Mouse (Mus musculus) embryonic facial prominence, embryonic 14.5 days (tissue): ENCODE data around the gene Guca2b. TPM values are rescaled to one million over a fixed set of nuclear protein-coding genes. Genes with fewer than 3 reads are reported as not detected.

Experiments
- ATAC-seq: fragments of 200-750 bp; cut with Nextera tagmentation; 2 replicates; pipeline ENCODE4 v1.8.0; 2017; ENCODE audit warnings: low read depth, moderate number of reproducible peaks, moderate TSS enrichment
- DNase-seq: peaks from one replicate; pipeline ENCODE4 v3.0.0-alpha.2; 2015; ENCODE audit warnings: low spot score
- H3K27ac ChIP-seq: fragments of 300-500 bp; sonication (generic); replicated peaks from 2 replicates; pipeline ENCODE4 v1.5.1; 2014; ENCODE audit warnings: low read depth, mild to moderate bottlenecking, low read length, moderate library complexity
- H3K27me3 ChIP-seq: fragments of 300-500 bp; sonication (generic); replicated peaks from 2 replicates; pipeline ENCODE4 v1.6.1; 2014; ENCODE audit warnings: low read length; ENCODE audit not compliant: control insufficient read depth, insufficient read depth
- H3K36me3 ChIP-seq: fragments of 300-500 bp; sonication (generic); 2 replicates; pipeline ENCODE4 v1.6.1; 2014; ENCODE audit warnings: low read length, mixed read lengths; ENCODE audit not compliant: control insufficient read depth, insufficient read depth
- H3K4me1 ChIP-seq: fragments of 300-500 bp; sonication (generic); 2 replicates; pipeline ENCODE4 v1.6.1; 2014; ENCODE audit warnings: antibody characterized with exemption, low read length; ENCODE audit not compliant: control insufficient read depth, insufficient read depth
- H3K4me2 ChIP-seq: fragments of 300-500 bp; sonication (generic); 2 replicates; pipeline ENCODE4 v1.6.1; 2014; ENCODE audit warnings: low read depth, mild to moderate bottlenecking, low read length, moderate library complexity, mixed read lengths
- H3K4me3 ChIP-seq: fragments of 300-500 bp; sonication (generic); 2 replicates; pipeline ENCODE4 v1.5.1; 2014; ENCODE audit warnings: low read depth, mild to moderate bottlenecking, low read length
- H3K9ac ChIP-seq: fragments of 300-500 bp; sonication (generic); 2 replicates; pipeline ENCODE4 v1.6.1; 2014; ENCODE audit warnings: low read depth, mild to moderate bottlenecking, low read length, moderate library complexity, mixed read lengths
- H3K9me3 ChIP-seq: fragments of 300-500 bp; sonication (generic); 2 replicates; pipeline ENCODE4 v1.6.1; 2016; ENCODE audit warnings: low read length; ENCODE audit not compliant: control insufficient read depth
- WGBS: fragments of 180-500 bp; shearing (Covaris S2); extraction: QIAGEN DNeasy Blood & Tissue Kit; methylation state at CpG from one replicate; pipeline ENCODE4 v1.1.7; 2014; 5-methylcytosine and 5-hydroxymethylcytosine counted together
- polyA plus RNA-seq: library from polyadenylated mRNA; unstranded; fragments of >200 nt; fragmentation: Nextera tagmentation; extraction: Ambion mirVana; gene quantifications from 2 replicates; pipeline ENCODE4 v1.2.1, GENCODE M21; 2014

The Guca2b gene
- polyA plus RNA-seq, 1 experiment from 2014 or later, result not detected

DNA sequence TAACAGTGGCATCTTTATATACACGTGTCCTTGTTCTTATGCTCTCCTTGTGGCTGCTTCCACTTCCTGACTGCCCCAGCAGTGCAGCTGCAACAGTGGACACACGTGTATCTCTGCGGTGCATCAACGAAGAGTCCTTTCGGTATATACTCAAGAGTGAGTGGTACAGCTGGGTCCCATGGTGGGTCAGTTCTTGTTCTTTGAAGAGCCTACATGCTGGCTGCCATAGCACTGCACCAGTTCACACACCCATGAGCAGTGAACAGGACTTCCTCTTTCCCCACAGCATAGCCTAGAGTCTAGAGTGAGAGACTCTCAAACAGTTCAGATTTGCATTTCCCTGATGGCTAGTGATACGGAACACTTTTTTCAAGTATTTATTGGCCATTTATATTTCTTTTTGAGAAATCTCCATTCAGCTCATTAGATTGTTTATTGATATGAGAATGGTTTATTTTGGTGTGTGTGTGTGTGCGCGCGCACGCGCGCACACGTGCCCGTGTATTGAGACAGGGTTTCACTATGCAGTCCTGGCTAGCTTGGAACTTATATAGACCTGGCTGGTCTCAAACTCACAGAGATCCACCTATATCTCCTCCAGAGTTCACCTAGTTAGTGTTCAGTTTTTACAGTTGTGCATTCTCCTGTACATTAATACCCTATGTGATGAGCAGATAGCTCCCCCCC lies 4.8 kb upstream of the Guca2b start:
- H3K4me2 ChIP-seq, result no peak overlapping the region
- H3K4me1 ChIP-seq, result no peaks in the 10 kb centered on the region
- H3K4me3 ChIP-seq, result no peak overlapping the region
- H3K36me3 ChIP-seq, result no peaks in the 10 kb centered on the region
- no peaks in the 10 kb centered on the region for H3K9me3 ChIP-seq
- WGBS, result 91% methylated on average over 14 of the region's 14 CpGs
- H3K9ac ChIP-seq, result no peak overlapping the region
- no peak for ATAC-seq
- no peaks in the 10 kb centered on the region for H3K27me3 ChIP-seq
- H3K27ac ChIP-seq, result no peak overlapping the region
- DNase-seq, result no peak

DNA sequence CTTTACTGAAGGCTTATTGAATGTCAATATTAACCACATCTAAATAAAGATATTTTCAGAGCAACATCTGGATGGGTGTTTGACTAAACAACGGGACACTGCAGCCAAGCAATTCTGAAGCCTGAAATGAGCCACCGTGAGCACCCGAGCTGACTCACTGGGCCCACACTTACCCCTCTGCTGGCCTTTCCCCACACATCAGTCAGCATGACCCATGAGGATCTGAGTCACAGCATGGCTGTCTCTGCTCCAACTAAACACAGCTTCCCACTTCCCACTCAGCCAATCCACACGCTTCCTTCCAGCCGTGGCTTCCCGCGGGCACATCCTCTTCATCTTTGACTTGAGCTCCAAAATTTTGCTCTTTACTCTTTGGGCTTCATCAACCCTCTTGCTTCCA lies 4.2 kb upstream of the Guca2b start:
- H3K27ac ChIP-seq, result no peak overlapping the region
- no peaks in the 10 kb centered on the region for H3K27me3 ChIP-seq
- DNase-seq (no peak), ATAC-seq (no peak)
- H3K9ac ChIP-seq, result no peak overlapping the region
- H3K4me3 ChIP-seq, result no peak overlapping the region
- WGBS, result 84% methylated on average over 7 of the region's 7 CpGs
- H3K36me3 ChIP-seq, result no peaks in the 10 kb centered on the region
- no peaks in the 10 kb centered on the region for H3K9me3 ChIP-seq
- no peak overlapping the region for H3K4me2 ChIP-seq
- H3K4me1 ChIP-seq, result no peaks in the 10 kb centered on the region

DNA sequence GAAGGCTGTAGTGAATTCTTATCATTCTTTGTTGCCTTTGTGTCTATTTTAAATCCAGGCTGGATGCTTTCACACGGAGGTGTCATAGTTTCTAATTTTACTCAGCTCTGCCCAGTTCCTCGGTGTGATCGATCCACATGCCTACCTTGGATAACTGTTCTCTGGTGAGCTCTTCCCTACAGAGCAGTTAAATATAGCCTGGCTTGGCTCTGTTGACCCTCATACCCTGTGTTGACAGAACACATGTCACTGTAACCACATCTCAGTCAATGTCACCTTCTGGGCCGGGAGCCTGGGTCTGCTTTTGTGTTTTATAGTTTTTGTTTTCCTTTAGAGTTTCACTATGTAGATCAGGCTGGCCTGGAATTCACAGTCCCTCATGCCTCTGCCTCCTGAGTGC lies 3.4 kb upstream of the Guca2b start:
- no peak overlapping the region for H3K4me2 ChIP-seq
- DNase-seq (no peak), ATAC-seq (no peak)
- 64% methylated on average over 4 of the region's 4 CpGs for WGBS
- no peaks in the 10 kb centered on the region for H3K9me3 ChIP-seq
- H3K4me1 ChIP-seq, result no peaks in the 10 kb centered on the region
- no peak overlapping the region for H3K4me3 ChIP-seq
- no peaks in the 10 kb centered on the region for H3K27me3 ChIP-seq
- no peaks in the 10 kb centered on the region for H3K36me3 ChIP-seq
- no peak overlapping the region for H3K9ac ChIP-seq
- H3K27ac ChIP-seq, result no peak overlapping the region

DNA sequence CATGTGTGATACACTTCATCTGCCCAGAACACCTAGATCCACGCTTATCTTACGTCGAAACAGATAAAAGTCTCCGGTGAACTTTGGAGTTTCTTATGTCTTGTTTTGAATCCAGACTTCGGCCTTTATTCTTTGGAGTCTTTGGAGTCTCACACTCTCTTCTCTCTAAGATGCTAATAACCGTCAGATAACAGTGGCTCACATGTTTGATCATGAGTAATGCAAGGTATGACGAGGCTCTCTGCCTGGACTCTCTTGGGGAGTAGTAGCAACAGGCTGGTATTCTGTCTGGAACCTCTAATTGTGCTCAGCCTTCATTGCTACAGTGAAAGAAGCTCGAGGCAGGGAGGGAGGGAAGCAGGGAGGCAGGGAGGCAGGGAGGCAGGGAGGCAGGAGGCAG lies 1.3 kb upstream of the Guca2b start:
- WGBS, result 79% methylated on average over 8 of the region's 8 CpGs
- H3K4me3 ChIP-seq, result no peak overlapping the region

DNA sequence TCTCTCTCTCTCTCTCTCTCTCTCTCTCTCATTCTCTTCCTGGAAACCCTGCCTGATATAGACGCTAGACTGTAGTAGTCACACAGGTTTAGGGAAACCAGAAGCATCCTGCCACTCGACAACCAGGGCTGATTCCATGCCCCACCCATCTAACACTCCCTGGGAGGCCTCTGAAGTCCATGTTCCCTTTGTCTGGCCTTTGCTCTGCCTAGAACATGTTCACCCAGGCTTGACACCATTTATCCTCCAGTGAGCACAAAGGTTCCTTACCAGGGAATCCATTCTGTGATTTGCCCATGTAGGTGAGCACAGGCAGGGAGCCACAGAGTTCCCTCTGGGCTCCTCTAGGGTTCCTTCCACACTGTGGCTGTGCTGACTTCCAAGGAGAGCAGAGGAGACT lies 508 bp downstream of the Guca2b start:
- H3K27me3 ChIP-seq, result no peaks in the 10 kb centered on the region
- no peak overlapping the region for H3K4me3 ChIP-seq
- H3K4me2 ChIP-seq, result no peak overlapping the region
- H3K27ac ChIP-seq, result no peak overlapping the region
- ATAC-seq (no peak), DNase-seq (no peak)
- no peaks in the 10 kb centered on the region for H3K4me1 ChIP-seq
- H3K9me3 ChIP-seq, result peaks cover 5% of the 10 kb centered on the region; the same call in 1 of the 2 replicates
- WGBS, result 49% methylated on average over 2 of the region's 2 CpGs
- H3K36me3 ChIP-seq, result no peaks in the 10 kb centered on the region
- no peak overlapping the region for H3K9ac ChIP-seq

More for the DNA sequence above, 1.3 kb upstream of the Guca2b start:
- Histone ChIP-seq H3K27ac (no peak overlapping the region), H3K36me3 (no peaks in the 10 kb centered on the region), H3K9me3 (no peaks in the 10 kb centered on the region), H3K27me3 (no peaks in the 10 kb centered on the region), H3K4me1 (no peaks in the 10 kb centered on the region), H3K4me2 (no peak overlapping the region), H3K9ac (no peak overlapping the region)
- ATAC-seq (no peak), DNase-seq (no peak)

DNA sequence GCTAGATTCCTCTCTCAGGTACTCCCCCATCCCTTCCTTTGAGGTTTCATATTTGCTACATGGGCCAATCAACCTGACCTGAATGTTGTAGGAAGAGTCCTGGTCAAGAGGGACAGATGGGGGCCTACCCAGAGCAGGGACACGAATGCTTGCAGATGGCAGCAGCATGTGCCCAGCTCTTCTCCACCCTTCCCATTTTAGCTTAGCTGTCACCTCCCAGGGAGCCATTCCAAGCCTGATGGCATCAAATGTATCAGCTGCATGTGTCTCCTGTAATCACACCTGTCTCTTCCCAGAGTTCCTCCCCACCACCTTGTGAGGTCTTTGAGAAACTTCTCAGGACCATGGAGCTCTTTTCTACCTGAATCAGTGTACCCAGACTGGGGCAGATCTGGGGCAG lies 1.7 kb downstream of the Guca2b start:
- no peak for DNase-seq
- 78% methylated on average over 1 of the region's 1 CpGs for WGBS
- no peak overlapping the region for H3K4me2 ChIP-seq
- no peak for ATAC-seq
- peaks cover 10% of the 10 kb centered on the region for H3K9me3 ChIP-seq
- H3K4me1 ChIP-seq, result no peaks in the 10 kb centered on the region
- H3K27me3 ChIP-seq, result no peaks in the 10 kb centered on the region
- no peaks in the 10 kb centered on the region for H3K36me3 ChIP-seq
- no peak overlapping the region for H3K9ac ChIP-seq
- no peak overlapping the region for H3K4me3 ChIP-seq
- H3K27ac ChIP-seq, result no peak overlapping the region

DNA sequence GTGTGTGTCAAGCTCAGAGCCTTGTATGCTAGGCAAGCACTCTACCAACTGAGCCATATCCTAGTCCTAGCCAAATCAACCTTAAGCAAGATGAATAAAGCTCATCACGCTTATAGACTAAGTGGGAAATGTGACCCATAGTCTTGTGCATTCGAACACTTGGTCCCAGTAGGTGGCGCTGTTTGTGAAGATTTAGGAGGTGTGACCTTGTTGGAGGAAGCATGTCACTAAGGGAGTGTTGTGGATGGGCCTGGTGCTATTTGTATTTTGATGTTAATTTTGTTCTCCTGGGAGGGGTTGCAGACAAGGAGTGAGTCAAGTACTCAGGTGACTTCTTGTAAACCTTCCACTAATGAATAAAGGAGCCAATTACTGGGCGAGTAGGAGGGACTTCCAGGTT lies 16.1 kb downstream of the Guca2b start:
- no peak overlapping the region for H3K4me2 ChIP-seq
- ATAC-seq (no peak), DNase-seq (no peak)
- WGBS, result 84% methylated on average over 4 of the region's 4 CpGs
- no peaks in the 10 kb centered on the region for H3K9me3 ChIP-seq
- H3K27me3 ChIP-seq, result no peaks in the 10 kb centered on the region
- H3K27ac ChIP-seq, result no peak overlapping the region
- H3K4me1 ChIP-seq, result no peaks in the 10 kb centered on the region
- H3K36me3 ChIP-seq, result no peaks in the 10 kb centered on the region
- H3K9ac ChIP-seq, result no peak overlapping the region
- H3K4me3 ChIP-seq, result no peak overlapping the region

DNA sequence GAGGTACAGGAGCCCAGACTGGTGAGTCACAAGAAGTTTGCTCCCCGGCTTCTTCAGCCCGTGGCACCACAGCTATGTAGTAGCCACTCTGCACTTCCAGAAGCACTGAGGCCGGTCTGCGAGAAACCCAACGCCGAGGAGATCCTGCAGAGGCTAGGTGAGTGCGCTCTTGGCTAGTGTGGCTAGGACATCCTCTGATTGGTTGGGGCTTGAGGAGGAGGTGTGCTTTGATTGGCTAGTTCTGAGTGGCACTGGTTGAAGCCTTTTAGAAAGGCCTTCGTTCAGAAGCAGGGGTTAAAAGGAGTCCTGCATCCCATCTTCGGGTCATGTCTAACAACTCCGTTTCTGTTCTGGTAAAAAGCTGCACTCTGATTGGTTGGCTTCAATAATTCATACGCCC lies 20.1 kb downstream of the Guca2b start:
- Histone ChIP-seq H3K36me3 (no peaks in the 10 kb centered on the region), H3K27me3 (no peaks in the 10 kb centered on the region), H3K4me2 (no peak overlapping the region), H3K9ac (no peak overlapping the region), H3K4me3 (no peak overlapping the region), H3K9me3 (no peaks in the 10 kb centered on the region), H3K4me1 (no peaks in the 10 kb centered on the region), H3K27ac (no peak overlapping the region)
- DNase-seq (no peak), ATAC-seq (no peak)
- 46% methylated on average over 11 of the region's 11 CpGs for WGBS

DNA sequence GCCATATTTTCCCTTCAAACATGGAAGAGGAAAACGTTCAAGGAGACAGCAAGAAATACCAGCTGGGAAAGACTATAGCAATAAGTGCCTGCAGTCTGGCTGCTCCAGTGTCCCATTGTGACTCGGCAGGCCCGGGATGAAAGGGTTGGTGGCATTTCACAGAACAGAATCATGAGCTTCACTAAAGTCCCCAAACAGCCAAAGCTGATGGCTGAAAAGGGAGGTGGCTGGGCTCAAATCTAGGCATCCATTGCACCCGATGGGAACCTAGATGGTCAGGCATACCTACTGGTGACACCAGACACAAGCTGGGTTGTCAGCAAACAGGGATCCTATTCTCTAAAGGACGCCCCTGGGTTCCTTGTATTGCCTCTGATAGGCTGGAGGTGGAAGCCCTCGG lies 20.8 kb downstream of the Guca2b start:
- 81% methylated on average over 6 of the region's 6 CpGs for WGBS
- H3K27ac ChIP-seq, result no peak overlapping the region
- H3K9me3 ChIP-seq, result no peaks in the 10 kb centered on the region

More for the DNA sequence above, 20.8 kb downstream of the Guca2b start:
- Histone ChIP-seq H3K36me3 (no peaks in the 10 kb centered on the region), H3K4me2 (no peak overlapping the region), H3K27me3 (no peaks in the 10 kb centered on the region), H3K4me3 (no peak overlapping the region), H3K9ac (no peak overlapping the region), H3K4me1 (no peaks in the 10 kb centered on the region)
- no peak for ATAC-seq
- DNase-seq, result no peak
